Mouse (Mus musculus) liver, postnatal 0 days (tissue): ENCODE data around the gene Pstpip1. TPM values are rescaled to one million over a fixed set of nuclear protein-coding genes. Genes with fewer than 3 reads are reported as not detected.

ENCODE experiments used
- ATAC-seq: fragments of 200-750 bp; cut with Nextera tagmentation; 2 replicates; pipeline ENCODE4 v1.8.0; 2017; ENCODE audit warnings: mild to moderate bottlenecking, moderate library complexity
- DNase-seq: peaks from one replicate; pipeline ENCODE4 v3.0.0-alpha.2; 2016
- H3K27ac ChIP-seq: fragments of 300-500 bp; sonication (generic); 2 replicates; pipeline ENCODE4 v1.5.1; 2014; ENCODE audit warnings: antibody characterized with exemption, moderate library complexity, mild to moderate bottlenecking, low read depth
- H3K27me3 ChIP-seq: fragments of 300-500 bp; sonication (generic); 2 replicates; pipeline ENCODE4 v1.6.1; 2014; ENCODE audit warnings: low read length, control low read depth, mixed read lengths; ENCODE audit not compliant: insufficient read depth
- H3K36me3 ChIP-seq: fragments of 300-500 bp; sonication (generic); replicated peaks from 2 replicates; pipeline ENCODE4 v1.6.1; 2014; ENCODE audit warnings: mild to moderate bottlenecking, control low read depth, low read length, moderate library complexity, mixed read lengths; ENCODE audit not compliant: insufficient read depth
- H3K4me1 ChIP-seq: fragments of 300-500 bp; sonication (generic); 2 replicates; pipeline ENCODE4 v1.6.1; 2014; ENCODE audit warnings: antibody characterized with exemption, mild to moderate bottlenecking, control low read depth; ENCODE audit not compliant: insufficient read depth
- H3K4me2 ChIP-seq: fragments of 300-500 bp; sonication (generic); 2 replicates; pipeline ENCODE4 v1.6.1; 2014; ENCODE audit warnings: low read depth, mild to moderate bottlenecking, low read length, moderate library complexity, mixed read lengths
- H3K4me3 ChIP-seq: fragments of 300-500 bp; sonication (generic); 2 replicates; pipeline ENCODE4 v1.5.1; 2014; ENCODE audit warnings: low read depth, low read length
- H3K9ac ChIP-seq: fragments of 300-500 bp; sonication (generic); replicated peaks from 2 replicates; pipeline ENCODE4 v1.6.1; 2014; ENCODE audit warnings: mild to moderate bottlenecking, moderate library complexity
- H3K9me3 ChIP-seq: fragments of 300-500 bp; sonication (generic); 2 replicates; pipeline ENCODE4 v1.6.1; 2016; ENCODE audit warnings: mild to moderate bottlenecking, control low read depth, low read length, mixed read lengths
- CTCF ChIP-seq: sonication (generic); IDR thresholded peaks from 2 replicates; pipeline ENCODE4 v1.5.1; 2016; ENCODE audit warnings: antibody characterized with exemption, low read depth
- EP300 ChIP-seq: IDR thresholded peaks from 2 replicates; pipeline ENCODE4 v1.6.1; 2016; ENCODE audit warnings: antibody characterized with exemption, low read depth, mild to moderate bottlenecking
- WGBS: fragments of 180-500 bp; shearing (Covaris S2); extraction: QIAGEN DNeasy Blood & Tissue Kit; methylation state at CpG from one replicate; pipeline ENCODE4 v1.1.7; 2014; ENCODE audit not compliant: insufficient replicate concordance; 5-methylcytosine and 5-hydroxymethylcytosine counted together
- polyA plus RNA-seq: library from polyadenylated mRNA; unstranded; fragments of >200 nt; fragmentation: Nextera tagmentation; extraction: Ambion mirVana; gene quantifications from 2 replicates; pipeline ENCODE4 v1.2.1, GENCODE M21; 2015

Gene Pstpip1
- polyA plus RNA-seq, 1 experiment from 2014 or later = 5.5 TPM

GRCm38 (mm10) chr9:56118091-56118490 is 28.3 kb downstream of the Pstpip1 start:
- Histone ChIP-seq H3K4me1 (no peaks in the 10 kb centered on the region), H3K27me3 (no peaks in the 10 kb centered on the region), H3K4me2 (no peak overlapping the region), H3K27ac (no peak overlapping the region), H3K9me3 (no peaks in the 10 kb centered on the region), H3K9ac (no peak overlapping the region), H3K36me3 (no peaks in the 10 kb centered on the region), H3K4me3 (no peak overlapping the region)
- TF ChIP-seq EP300 (no peak), CTCF (no peak)
- no peak for ATAC-seq
- DNase-seq = no peak
- 73% methylated on average over 5 of the region's 5 CpGs for WGBS

- WGBS = 27% methylated on average over 14 of the region's 14 CpGs
- TF ChIP-seq EP300 = no peak
- TF ChIP-seq CTCF = peak; percentile 98
- H3K36me3 ChIP-seq = no peaks in the 10 kb centered on the region
- no peaks in the 10 kb centered on the region for H3K4me1 ChIP-seq
- no peaks in the 10 kb centered on the region for H3K27me3 ChIP-seq
- DNase-seq = peak; percentile 75
- H3K4me2 ChIP-seq = peak overlapping the region; percentile 65
- 0 out of 2 replicates have a peak overlapping the region, but pooled peaks have one; percentile 38 for H3K9ac ChIP-seq
- no peaks in the 10 kb centered on the region for H3K9me3 ChIP-seq
- no peak overlapping the region for H3K27ac ChIP-seq
- ATAC-seq = peak; percentile 53; the same call in 1 of the 2 replicates
- H3K4me3 ChIP-seq = no peak overlapping the region
Measured at GRCm38 (mm10) chr9:56118582-56118981, 28.8 kb downstream of the Pstpip1 start.

GRCm38 (mm10) chr9:56119651-56120050 is 29.9 kb downstream of the Pstpip1 start:
- H3K27ac ChIP-seq = no peak overlapping the region
- no peak overlapping the region for H3K9ac ChIP-seq
- H3K4me1 ChIP-seq = no peaks in the 10 kb centered on the region
- ATAC-seq = no peak
- no peaks in the 10 kb centered on the region for H3K9me3 ChIP-seq
- no peak for DNase-seq
- H3K36me3 ChIP-seq = no peaks in the 10 kb centered on the region
- H3K4me3 ChIP-seq = no peak overlapping the region
- WGBS = 78% methylated on average over 2 of the region's 2 CpGs
- H3K27me3 ChIP-seq = no peaks in the 10 kb centered on the region
- TF ChIP-seq EP300 = no peak
- TF ChIP-seq CTCF = no peak
- no peak overlapping the region for H3K4me2 ChIP-seq

GRCm38 (mm10) chr9:56121097-56121496 is 31.3 kb downstream of the Pstpip1 start:
- Histone ChIP-seq H3K27ac (no peak overlapping the region), H3K9me3 (no peaks in the 10 kb centered on the region), H3K27me3 (no peaks in the 10 kb centered on the region), H3K9ac (no peak overlapping the region), H3K36me3 (no peaks in the 10 kb centered on the region), H3K4me3 (no peak overlapping the region), H3K4me2 (no peak overlapping the region), H3K4me1 (no peaks in the 10 kb centered on the region)
- TF ChIP-seq EP300 = no peak
- TF ChIP-seq CTCF = peak; percentile 62
- DNase-seq (no peak), ATAC-seq (no peak)
- 60% methylated on average over 7 of the region's 7 CpGs for WGBS

GRCm38 (mm10) chr9:56122973-56123372 is 33.2 kb downstream of the Pstpip1 start:
- Histone ChIP-seq H3K36me3 (no peaks in the 10 kb centered on the region), H3K4me1 (no peaks in the 10 kb centered on the region), H3K4me2 (no peak overlapping the region), H3K9ac (no peak overlapping the region), H3K27ac (no peak overlapping the region), H3K27me3 (no peaks in the 10 kb centered on the region), H3K4me3 (no peak overlapping the region), H3K9me3 (no peaks in the 10 kb centered on the region)
- TF ChIP-seq EP300 (no peak), CTCF (no peak)
- ATAC-seq = no peak
- no peak for DNase-seq
- 72% methylated on average over 8 of the region's 8 CpGs for WGBS

GRCm38 (mm10) chr9:56123613-56124012 is 33.9 kb downstream of the Pstpip1 start:
- H3K9ac ChIP-seq = no peak overlapping the region
- H3K4me2 ChIP-seq = no peak overlapping the region
- no peaks in the 10 kb centered on the region for H3K9me3 ChIP-seq
- DNase-seq (no peak), ATAC-seq (no peak)
- no peaks in the 10 kb centered on the region for H3K36me3 ChIP-seq
- TF ChIP-seq CTCF (no peak), EP300 (no peak)
- no peaks in the 10 kb centered on the region for H3K4me1 ChIP-seq
- H3K4me3 ChIP-seq = no peak overlapping the region
- H3K27me3 ChIP-seq = no peaks in the 10 kb centered on the region
- 73% methylated on average over 7 of the region's 7 CpGs for WGBS
- no peak overlapping the region for H3K27ac ChIP-seq

GRCm38 (mm10) chr9:56124561-56124960 is 34.8 kb downstream of the Pstpip1 start:
- Histone ChIP-seq H3K4me1 (no peaks in the 10 kb centered on the region), H3K27ac (no peak overlapping the region), H3K27me3 (no peaks in the 10 kb centered on the region), H3K4me2 (no peak overlapping the region), H3K4me3 (no peak overlapping the region), H3K9me3 (no peaks in the 10 kb centered on the region), H3K36me3 (no peaks in the 10 kb centered on the region), H3K9ac (no peak overlapping the region)
- ATAC-seq (no peak), DNase-seq (no peak)
- WGBS = 44% methylated on average over 11 of the region's 11 CpGs
- TF ChIP-seq EP300 (no peak), CTCF (no peak)
